Mouse (Mus musculus) heart, postnatal 14 days (tissue): ENCODE data around the gene Lmbrd2. TPM values are rescaled to one million over a fixed set of nuclear protein-coding genes. Genes with fewer than 3 reads are reported as not detected.

Experiments used
- DNase-seq, 2 experiments: peaks; one replicate each; pipeline ENCODE4 v3.0.0; 2021 to 2022
- intact Hi-C: fragments of 180-260 bp; cut with DNase I; formaldehyde crosslinking; loops from one replicate; pipeline ENCODE4 v1.15.1; 2025
- long read RNA-seq, 2 experiments: library from polyadenylated mRNA; stranded (forward); transcript quantifications; one replicate each; pipeline ENCODE4 v2.0.0; 2021
- total RNA-seq, 2 experiments: library from RNA; stranded (reverse); gene quantifications; 2 replicates each; pipeline ENCODE4 v1.2.3; 2021

Gene Lmbrd2
- 10 to 100 TPM; 11.5 to 12.3 TPM for total RNA-seq
- long read RNA-seq, experiment 1, partial matches to known transcripts = 1 of 1 reads
- long read RNA-seq, experiment 1, other reads (novel, unspliced or antisense) = 0 of 1 reads
- long read RNA-seq, experiment 2, full-length matches to known transcripts = 1 of 1 reads
- long read RNA-seq, experiment 2, partial matches to known transcripts = 0 of 1 reads
- long read RNA-seq, experiment 2, other reads (novel, unspliced or antisense) = 0 of 1 reads

GRCm38 (mm10) chr15:9140252-9140680, at the start of gene Lmbrd2:
Gene Lmbrd2, plus strand, starts transcription at chr15:9140550.
- intact Hi-C loops = loop anchor here (2.0 kb wide), 1 partner anchor 69 kb away; the partner anchor contains the start of gene Nadk2
- peak; percentile 94 to 96 for DNase-seq

DNA sequence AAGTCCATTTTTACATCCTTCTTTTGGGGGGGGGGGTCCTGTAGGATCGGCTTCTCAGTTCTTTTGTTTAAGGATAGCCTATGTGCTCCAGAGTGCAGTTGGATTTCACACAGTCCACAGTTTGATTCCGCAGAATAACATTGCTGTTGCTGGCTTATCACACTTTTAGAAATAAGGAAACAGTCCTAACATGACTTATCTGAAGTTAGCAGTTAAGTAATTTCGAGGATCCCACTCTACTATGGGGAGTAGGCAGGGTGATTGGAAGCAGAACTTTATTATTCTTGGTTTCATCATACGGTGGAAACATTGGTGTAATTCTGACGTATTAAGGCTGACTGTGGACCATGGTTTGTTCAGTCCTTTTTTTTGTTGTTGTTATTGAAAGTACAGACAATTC, 49.7 kb upstream of the Lmbrd2 start:
- intact Hi-C loops = no loop called here
- DNase-seq = no peak

DNA sequence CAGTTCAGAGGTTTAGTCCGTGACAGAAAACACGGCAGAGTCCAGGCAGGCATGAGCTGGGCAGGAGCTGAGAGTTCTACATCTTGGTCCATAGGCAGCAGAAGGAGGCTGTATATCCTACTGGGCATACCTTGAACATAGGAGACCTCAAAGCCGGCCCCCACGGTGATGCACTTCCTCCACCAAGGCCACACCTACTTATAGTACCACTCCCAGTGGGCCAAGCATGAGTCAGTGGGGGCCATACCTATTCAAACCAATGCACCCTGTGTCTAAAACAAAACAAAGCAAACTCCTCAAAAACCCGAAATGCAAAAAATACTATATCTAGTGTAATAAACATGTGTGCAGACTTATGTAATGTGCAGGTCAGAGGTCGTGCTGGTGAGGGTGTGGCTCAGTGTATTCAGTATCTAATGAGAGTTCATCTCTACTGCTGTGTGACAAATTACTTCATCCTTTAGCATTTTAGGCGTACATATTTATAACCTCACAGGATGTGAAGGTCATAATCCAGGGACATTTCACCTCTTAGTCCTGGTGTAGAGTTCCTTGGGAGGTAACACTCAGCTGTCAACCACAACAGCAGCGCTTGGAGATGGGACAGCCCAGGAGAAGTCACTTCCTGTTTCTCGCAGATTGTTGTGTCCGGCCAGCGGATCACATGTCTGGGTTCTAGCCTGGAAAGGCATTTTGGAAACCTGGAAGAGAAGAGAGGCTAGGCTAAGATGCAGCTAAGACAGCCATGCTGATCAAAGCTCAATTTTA, 46.6 kb upstream of the Lmbrd2 start:
- DNase-seq = no peak
- intact Hi-C loops = no loop called here

DNA sequence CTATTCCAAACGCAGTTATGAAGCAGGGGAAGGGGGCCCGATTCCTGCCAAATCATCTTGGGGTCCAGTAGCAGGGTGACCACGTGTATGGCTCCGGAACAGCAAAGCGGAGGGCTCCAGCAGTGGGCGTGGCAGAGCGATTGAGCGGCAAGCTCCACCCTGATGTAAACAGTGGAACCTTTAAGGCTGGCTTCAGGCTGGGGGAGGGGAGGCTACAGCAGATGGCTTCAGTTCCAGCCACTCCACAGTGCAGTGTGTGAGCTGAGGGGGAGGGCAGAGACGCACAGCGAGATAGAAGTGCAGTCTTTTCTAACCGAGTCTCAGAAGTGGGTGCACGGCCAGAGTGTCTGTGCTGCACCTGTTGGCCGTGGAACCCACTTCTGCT, 46.0 kb upstream of the Lmbrd2 start:
- peak; percentile 22 to 25 for DNase-seq

DNA sequence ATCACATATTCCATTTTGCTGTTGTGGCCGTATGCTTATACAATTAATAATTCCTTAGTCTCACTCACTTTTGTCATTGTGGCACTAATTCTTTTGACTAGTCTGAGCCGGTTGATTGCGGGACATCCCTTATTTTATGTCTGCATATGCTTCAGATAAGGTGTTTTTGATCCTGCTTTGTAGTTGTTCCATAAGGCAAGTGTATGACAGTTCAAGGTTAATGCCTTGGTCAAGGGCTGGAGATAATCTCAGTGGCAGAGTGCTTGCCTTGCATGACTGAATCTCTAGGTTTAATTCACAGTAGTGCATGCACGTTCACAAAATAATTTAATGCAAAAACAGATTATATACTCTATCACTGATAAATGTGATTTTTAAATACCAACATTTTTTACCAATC, 43.5 kb upstream of the Lmbrd2 start:
- intact Hi-C loops = no loop called here
- DNase-seq = no peak

More for the DNA sequence above, 46.0 kb upstream of the Lmbrd2 start:
- intact Hi-C loops = no loop called here

DNA sequence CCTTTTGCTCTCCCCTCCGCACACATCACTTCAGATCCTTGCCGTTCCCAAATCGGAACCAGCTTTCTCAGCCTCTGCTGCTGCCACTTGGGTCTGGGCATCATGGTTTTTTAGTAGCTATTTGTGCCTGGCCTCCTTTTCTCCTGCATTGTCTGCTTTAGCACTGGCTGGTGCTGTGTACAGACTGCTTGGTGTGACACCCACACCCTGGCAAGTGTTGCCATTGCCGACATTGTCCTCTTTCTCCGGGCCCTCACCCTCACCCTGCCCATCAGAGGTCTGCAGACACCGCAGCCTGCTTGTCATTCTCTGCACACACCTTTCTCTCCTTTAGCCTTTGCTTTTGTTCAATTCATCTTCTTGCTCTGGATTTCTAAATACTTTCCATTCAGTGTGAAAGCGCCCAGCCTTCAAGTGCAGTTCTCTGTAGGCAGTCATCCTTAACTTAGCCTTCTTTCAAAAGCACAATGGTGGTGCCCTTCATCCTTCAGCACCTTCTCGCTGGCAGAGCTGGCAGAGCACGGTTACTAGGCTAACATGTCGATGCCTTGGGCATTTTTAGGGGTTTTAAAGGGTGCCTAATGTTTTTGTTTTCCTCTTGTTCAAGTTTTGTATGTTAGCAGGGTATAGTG, 39.8 kb upstream of the Lmbrd2 start:
- DNase-seq = no peak
- intact Hi-C loops = no loop called here

GRCm38 (mm10) chr15:9106303-9107074, 33.9 kb upstream of the Lmbrd2 start:
- intact Hi-C loops = no loop called here
- DNase-seq = no peak

GRCm38 (mm10) chr15:9110526-9111347, 29.6 kb upstream of the Lmbrd2 start:
- DNase-seq = no peak
- intact Hi-C loops = no loop called here

GRCm38 (mm10) chr15:9111648-9112047, 28.7 kb upstream of the Lmbrd2 start:
- intact Hi-C loops = no loop called here
- DNase-seq = no peak

DNA sequence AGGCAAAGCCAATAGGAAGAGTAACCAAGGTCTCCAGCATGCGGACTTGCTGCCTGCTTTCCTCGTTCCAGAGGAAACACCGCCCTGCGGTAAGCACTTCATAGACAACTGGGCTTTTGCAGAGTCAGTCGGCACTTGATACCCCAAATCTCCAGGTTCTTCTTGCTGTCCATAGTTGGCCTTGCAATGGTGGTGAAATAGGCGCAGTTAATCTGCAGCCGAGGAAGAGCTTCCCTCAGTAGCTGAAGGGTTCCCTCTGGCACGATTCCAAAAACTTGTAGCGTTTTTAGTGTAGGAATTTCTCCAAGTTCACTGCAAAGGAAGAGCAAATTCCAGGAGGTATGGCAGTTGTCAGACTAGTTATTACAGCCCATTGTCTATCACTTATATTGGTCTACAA, 26.8 kb upstream of the Lmbrd2 start:
- no peak for DNase-seq
- intact Hi-C loops = no loop called here

GRCm38 (mm10) chr15:9114131-9114530, 26.2 kb upstream of the Lmbrd2 start:
- DNase-seq = no peak
- intact Hi-C loops = no loop called here

- intact Hi-C loops = no loop called here
- DNase-seq = no peak
Observed at GRCm38 (mm10) chr15:9114599-9114998, 25.8 kb upstream of the Lmbrd2 start.

GRCm38 (mm10) chr15:9118852-9119251, 21.5 kb upstream of the Lmbrd2 start:
- intact Hi-C loops = no loop called here

DNA sequence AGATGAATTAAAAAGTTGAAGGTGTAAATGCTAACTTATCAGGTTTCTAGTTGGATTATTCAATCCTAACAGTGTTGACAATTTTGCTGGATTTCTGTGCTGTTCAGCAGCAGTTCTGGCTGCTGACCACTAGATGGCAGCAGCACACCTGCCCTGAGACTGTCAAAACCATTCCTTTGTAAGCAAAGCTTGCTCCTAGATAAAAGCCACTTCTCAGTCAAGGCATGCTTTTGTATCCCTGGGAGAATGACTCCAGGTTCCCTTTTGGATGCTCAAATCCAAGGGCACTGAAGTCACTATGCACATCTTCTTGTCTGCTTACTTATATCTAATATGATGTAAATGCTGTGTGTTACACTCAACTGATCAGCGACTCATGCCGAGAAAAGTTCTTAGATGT, 20.3 kb upstream of the Lmbrd2 start:
- intact Hi-C loops = loop anchor here (5.0 to 10.0 kb wide), 2 partner anchors 62 to 485 kb away; no protein-coding TSS in a partner anchor
- DNase-seq = peak; percentile 57 to 67

More at GRCm38 (mm10) chr15:9118852-9119251, 21.5 kb upstream of the Lmbrd2 start:
- DNase-seq = no peak

GRCm38 (mm10) chr15:9122989-9123388, 17.4 kb upstream of the Lmbrd2 start:
- intact Hi-C loops = loop anchor here (5.0 to 10.0 kb wide), 2 partner anchors 59 to 482 kb away; no protein-coding TSS in a partner anchor

GRCm38 (mm10) chr15:9124856-9125255, 15.5 kb upstream of the Lmbrd2 start:
- intact Hi-C loops = loop anchor here (5.0 to 10.0 kb wide), 2 partner anchors 57 to 480 kb away; no protein-coding TSS in a partner anchor
- no peak for DNase-seq

More at GRCm38 (mm10) chr15:9122989-9123388, 17.4 kb upstream of the Lmbrd2 start:
- no peak for DNase-seq

- no peak for DNase-seq
- intact Hi-C loops = loop anchor here (10.0 kb wide), 1 partner anchor 478 kb away; no protein-coding TSS in a partner anchor
Observed at GRCm38 (mm10) chr15:9127051-9127791, 13.1 kb upstream of the Lmbrd2 start.

- no peak for DNase-seq
- intact Hi-C loops = no loop called here
Observed at GRCm38 (mm10) chr15:9130772-9131498, 9.4 kb upstream of the Lmbrd2 start.
